Mouse (Mus musculus) testis, adult 2 months (tissue): ENCODE data around the gene Farsb. TPM values are rescaled to one million over a fixed set of nuclear protein-coding genes. Genes with fewer than 3 reads are reported as not detected.

Experiments
- H3K27ac ChIP-seq: fragments of 200-500 bp; 2 replicates; pipeline ENCODE4 v1.5.1; 2012; ENCODE audit warnings: low read depth, low read length; ENCODE audit not compliant: control insufficient read depth, insufficient read depth
- H3K27me3 ChIP-seq: fragments of 200-500 bp; 2 replicates; pipeline ENCODE4 v1.6.1; 2012; ENCODE audit warnings: mild to moderate bottlenecking, low read length, moderate library complexity; ENCODE audit not compliant: control insufficient read depth, insufficient read depth
- H3K36me3 ChIP-seq: fragments of 200-500 bp; 2 replicates; pipeline ENCODE4 v1.6.1; 2012; ENCODE audit warnings: mild to moderate bottlenecking, low read length; ENCODE audit not compliant: control insufficient read depth, insufficient read depth
- H3K4me1 ChIP-seq: fragments of 200-500 bp; 2 replicates; pipeline ENCODE4 v1.6.1; 2012; ENCODE audit warnings: low read length; ENCODE audit not compliant: control insufficient read depth, insufficient read depth
- H3K4me3 ChIP-seq: fragments of 200-500 bp; 2 replicates; pipeline ENCODE4 v1.5.1; 2012; ENCODE audit warnings: low read depth, mild to moderate bottlenecking, low read length, moderate library complexity, mixed read lengths; ENCODE audit not compliant: control insufficient read depth
- CTCF ChIP-seq: fragments of 200-500 bp; IDR thresholded peaks from 2 replicates; pipeline ENCODE4 v1.5.1; 2012; ENCODE audit warnings: low read depth, mild to moderate bottlenecking, inconsistent platforms, low read length, moderate library complexity; ENCODE audit not compliant: control insufficient read depth, insufficient read depth, insufficient replicate concordance
- POLR2A ChIP-seq: fragments of 200-500 bp; IDR thresholded peaks from 2 replicates; pipeline ENCODE4 v1.6.1; 2012; ENCODE audit warnings: low read depth, mild to moderate bottlenecking, inconsistent platforms, low read length, moderate library complexity; ENCODE audit not compliant: control insufficient read depth
- polyA plus RNA-seq: library from polyadenylated mRNA; depleted of rRNA; stranded (reverse); fragments of >200 nt; gene quantifications from 2 replicates; pipeline ENCODE4 v1.2.3, GENCODE M21; 2012

Gene Farsb
- polyA plus RNA-seq, 1 experiment = 28.4 TPM

DNA sequence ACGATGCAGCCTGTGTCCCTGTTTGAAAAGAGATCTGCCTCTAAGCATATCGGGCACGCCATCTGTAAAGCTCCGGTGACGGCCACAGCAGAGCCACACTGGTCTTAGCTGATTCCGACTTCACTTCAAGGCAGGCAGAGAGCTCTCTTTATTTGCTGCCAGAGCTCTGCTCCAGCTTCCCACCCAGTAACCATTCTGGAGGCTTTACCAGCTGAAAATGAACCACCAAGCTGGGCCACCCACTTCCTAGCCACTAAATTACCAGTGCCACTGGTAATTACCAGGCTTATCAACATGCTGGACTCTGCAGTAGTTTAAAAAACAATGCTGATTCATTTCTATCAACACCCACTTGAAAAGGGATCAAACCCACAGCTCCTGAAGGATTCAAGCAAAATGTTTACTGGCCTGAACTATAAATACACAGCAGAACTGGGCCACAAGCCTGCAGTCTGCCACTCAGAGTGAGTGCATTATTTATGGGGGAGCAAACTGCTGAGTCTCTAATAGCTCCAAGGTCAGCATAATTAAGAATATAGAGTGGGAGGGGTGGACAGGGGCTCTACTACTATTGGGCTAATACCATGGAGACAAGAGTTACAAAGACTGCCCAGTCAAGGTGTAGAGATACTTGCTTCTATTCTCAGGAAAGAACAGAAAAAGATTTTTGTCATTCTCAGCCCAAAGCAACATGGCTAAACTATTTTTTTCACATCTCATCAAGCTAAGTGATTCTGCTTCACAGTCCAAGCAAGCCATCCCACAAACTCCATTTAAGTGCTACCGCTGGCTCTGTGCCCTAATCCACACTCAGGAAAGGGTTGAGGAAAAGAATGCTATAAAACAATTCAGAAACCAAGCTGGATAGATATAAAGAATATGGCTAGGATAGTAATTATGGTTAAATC lies 62.6 kb downstream of the Farsb start:
- Histone ChIP-seq H3K27ac (no peak overlapping the region), H3K4me1 (no peaks in the 10 kb centered on the region), H3K4me3 (no peak overlapping the region), H3K27me3 (no peaks in the 10 kb centered on the region), H3K36me3 (no peaks in the 10 kb centered on the region)
- TF ChIP-seq CTCF (no peak), POLR2A (no peak)

DNA sequence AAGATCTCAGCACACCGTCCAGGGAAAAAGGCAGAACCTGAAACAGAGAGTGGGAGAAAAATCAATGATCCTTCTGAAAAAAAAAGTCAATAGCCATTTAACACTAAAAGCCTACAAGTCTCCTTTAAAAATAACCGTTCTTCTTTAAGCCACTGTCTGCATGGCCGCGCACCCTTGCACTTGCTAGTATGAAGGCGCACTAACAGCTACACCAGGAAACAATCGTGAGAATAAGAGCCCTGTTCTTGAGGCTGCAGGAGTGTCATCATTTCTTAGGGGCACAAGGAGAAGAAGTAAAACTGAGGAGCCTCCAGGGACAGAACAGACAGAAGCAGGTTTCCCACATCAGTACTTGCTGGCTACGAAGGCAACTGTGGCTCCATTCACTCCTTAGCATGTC lies 63.4 kb downstream of the Farsb start:
- no peak overlapping the region for H3K27ac ChIP-seq

DNA sequence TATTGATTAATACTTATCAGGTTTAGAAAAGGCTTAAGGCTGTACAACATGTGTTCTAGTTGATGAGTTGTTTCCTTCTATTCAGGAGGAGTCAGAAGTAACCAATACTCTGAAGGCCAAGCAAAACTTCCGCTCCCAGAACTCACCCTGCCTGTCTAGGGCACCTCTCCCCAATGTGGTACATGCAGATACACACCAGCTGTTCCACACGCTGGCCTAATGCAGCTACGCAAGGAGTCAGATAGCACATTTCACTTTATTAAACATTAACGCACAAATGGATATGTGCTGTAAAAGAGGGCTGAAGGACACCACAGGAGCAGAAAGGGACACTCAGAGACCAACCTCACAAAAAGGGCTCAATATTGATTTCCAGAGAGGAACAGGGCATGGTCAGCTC lies 63.8 kb downstream of the Farsb start:
- H3K36me3 ChIP-seq = no peaks in the 10 kb centered on the region
- H3K27ac ChIP-seq = no peak overlapping the region
- H3K4me3 ChIP-seq = no peak overlapping the region
- H3K4me1 ChIP-seq = no peaks in the 10 kb centered on the region
- TF ChIP-seq POLR2A = no peak
- no peak for TF ChIP-seq CTCF
- no peaks in the 10 kb centered on the region for H3K27me3 ChIP-seq

More for the DNA sequence above, 63.4 kb downstream of the Farsb start:
- Histone ChIP-seq H3K4me3 (no peak overlapping the region), H3K36me3 (no peaks in the 10 kb centered on the region), H3K4me1 (no peaks in the 10 kb centered on the region), H3K27me3 (no peaks in the 10 kb centered on the region)
- TF ChIP-seq POLR2A (no peak), CTCF (no peak)

DNA sequence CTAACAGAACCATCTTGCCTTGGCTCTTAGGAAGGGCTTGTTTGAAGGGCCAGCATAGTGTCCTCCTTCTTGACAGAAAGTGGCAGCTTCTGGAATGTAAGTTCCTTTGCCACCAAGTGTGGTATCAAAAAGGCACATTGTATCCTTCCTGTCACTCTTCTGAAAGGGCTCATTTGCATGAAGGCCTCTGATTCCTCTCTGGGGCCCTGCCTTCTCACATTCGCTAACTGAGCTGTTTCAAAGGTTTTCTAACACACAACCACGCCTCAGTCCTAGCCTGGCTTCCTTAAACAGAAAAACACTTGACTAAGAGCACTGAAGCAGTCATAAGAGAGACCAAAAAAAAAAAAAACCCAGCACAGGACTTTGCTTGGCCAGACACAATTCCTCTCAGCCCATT lies 66.1 kb downstream of the Farsb start:
- Histone ChIP-seq H3K4me3 (no peak overlapping the region), H3K27ac (no peak overlapping the region), H3K27me3 (no peaks in the 10 kb centered on the region), H3K4me1 (no peaks in the 10 kb centered on the region), H3K36me3 (no peaks in the 10 kb centered on the region)
- no peak for TF ChIP-seq POLR2A
- no peak for TF ChIP-seq CTCF

DNA sequence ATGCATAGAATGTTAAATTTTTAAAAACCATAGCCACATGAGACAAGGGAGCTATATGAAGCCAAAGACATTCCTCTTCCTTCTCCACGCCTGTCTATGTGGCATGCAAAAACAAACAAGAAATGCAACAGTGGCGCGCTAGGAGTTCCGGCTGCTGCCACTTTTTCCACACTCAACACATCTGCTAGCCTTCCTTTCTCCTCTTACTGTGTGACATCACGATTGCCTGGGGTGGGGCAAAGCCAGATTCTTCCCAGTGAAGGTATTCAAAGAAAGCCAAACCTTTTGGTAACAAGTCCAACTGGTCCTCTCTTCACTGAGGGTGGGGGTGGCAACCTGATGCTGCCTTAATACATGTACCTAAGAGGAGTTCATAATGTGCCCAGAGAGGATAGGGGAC lies 66.9 kb downstream of the Farsb start:
- H3K36me3 ChIP-seq = no peaks in the 10 kb centered on the region
- no peak for TF ChIP-seq CTCF
- TF ChIP-seq POLR2A = no peak

DNA sequence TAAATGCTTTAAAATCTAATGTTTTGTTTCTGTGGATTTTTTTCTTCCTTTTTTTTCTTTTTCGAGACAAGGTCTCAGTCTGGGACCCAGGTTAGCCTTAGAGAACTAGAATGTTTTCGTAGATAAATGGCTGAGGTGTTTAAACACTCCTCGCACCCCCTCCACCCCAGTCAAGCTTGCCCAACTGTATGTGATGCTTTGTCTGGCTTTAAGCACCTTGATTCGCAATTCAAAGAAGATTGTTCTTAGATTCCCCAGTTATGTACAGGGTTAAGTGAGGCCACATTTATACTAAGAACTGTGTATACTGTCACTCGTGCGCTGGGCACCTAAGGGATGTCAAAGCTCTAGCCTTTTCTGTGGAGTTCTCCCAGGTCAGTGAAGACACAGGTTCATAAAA lies 68.4 kb downstream of the Farsb start:
- Histone ChIP-seq H3K27ac (no peak overlapping the region), H3K4me3 (no peak overlapping the region), H3K27me3 (no peaks in the 10 kb centered on the region), H3K36me3 (no peaks in the 10 kb centered on the region), H3K4me1 (no peaks in the 10 kb centered on the region)
- TF ChIP-seq POLR2A (no peak), CTCF (no peak)

More for the DNA sequence above, 66.9 kb downstream of the Farsb start:
- Histone ChIP-seq H3K27me3 (no peaks in the 10 kb centered on the region), H3K27ac (no peak overlapping the region), H3K4me1 (no peaks in the 10 kb centered on the region), H3K4me3 (no peak overlapping the region)

DNA sequence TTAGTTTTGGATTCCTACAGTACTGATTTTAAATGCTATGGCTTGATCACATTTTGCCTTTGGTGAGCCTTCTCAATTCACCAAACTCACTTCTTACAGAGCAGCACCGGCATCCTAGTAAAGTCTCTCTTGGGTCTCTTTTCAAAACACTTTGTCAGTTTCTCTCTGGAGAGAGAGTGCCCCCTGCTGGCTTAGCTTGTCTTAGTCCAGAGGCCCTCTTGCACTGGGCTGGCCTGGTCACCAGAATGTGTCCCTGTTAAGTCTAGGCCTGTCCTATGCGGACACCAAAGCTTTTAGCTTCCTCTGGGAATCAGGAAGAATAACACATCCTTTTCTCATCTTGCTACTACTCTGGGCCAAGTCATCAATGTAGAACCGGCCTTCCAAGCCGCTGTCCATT lies 69.1 kb downstream of the Farsb start:
- Histone ChIP-seq H3K27me3 (no peaks in the 10 kb centered on the region), H3K4me3 (no peak overlapping the region), H3K4me1 (no peaks in the 10 kb centered on the region), H3K27ac (no peak overlapping the region), H3K36me3 (no peaks in the 10 kb centered on the region)
- TF ChIP-seq CTCF = peak; percentile 49; the same call in 1 of the 2 replicates
- TF ChIP-seq POLR2A = no peak
